Mouse (Mus musculus): ENCODE results near the gene Zfp54.
A peak's percentile ranks its signal among the peaks of the same experiment; 100 is the strongest.
"Not testable (repeated sequence)": the region's sequence is repeated elsewhere in the genome, so short reads cannot be mapped to it uniquely, and the experiment has no call there.

Gene Zfp54

DNA sequence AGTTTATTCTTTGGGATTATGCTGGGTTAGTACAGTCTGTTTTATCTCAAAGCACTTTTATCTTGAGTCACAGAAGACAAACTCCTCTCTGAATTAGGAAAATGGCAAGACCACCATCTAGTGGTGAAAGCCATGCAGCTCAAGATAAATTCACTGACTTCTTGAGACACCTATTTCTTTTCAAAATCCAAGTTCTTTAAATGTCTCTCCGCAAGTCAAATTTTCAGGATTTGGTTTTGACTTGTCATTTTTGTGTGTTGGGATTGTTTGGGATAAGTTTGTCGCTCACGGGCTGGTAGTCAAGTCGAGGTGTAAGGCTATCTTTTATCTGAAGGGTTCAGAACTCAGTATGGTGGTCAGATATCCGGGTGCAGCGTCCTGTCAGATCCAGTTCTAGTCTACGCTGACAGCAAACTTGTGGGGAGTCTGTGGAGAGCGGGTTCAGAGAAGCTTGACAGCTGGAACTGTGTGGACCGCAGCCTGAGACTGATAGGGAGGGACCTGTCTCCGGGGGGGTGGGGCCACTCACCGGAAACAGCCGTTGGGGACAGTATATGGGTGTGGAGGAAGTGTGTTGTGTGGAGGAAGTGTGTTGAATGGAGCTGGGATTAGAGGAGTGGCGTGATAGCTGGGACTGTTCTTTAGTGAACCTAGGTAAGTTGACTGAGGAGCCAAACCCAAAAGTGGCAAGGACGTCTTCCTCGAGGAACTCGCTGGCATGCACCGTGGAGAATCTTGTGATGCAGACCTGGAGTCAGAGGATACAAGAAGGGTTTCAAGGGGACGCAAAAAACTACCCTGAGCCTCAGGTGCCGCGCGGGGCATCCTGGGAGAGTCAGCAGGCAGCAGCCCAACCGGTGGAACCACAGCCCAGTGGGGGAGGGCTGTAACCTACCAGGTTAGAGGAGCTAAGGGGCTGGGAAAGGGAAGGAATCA, at the start of gene Zfp54:
TSS of gene Zfp54 (plus strand) at position 564 of the 936 bp plus-strand sequence.
- DNase-seq (ENCODE audit: inconsistent age in 2 of 2, low spot score in 1 of 2): peak; percentile 80 to 94

DNA sequence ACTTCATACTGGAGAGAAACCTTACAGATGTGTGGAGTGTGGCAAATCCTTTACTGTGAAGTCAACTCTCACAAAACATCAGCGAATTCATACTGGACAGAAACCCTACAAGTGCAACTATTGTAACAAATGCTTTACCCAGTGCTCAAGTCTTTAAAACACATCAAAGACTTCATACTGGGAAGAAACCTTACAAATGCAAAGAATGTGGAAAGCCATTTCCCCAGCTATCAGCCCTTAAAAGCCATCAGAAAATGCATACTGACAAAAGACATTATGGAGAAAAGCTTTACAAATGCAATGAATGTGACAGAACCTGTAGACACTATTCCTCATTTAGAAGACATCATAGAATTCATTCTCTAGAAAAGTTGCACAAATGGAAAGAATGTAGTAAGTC, 47.7 kb upstream of the Zfp54 start:
- DNase-seq (ENCODE audit: inconsistent age in 2 of 2, low spot score in 1 of 2): no peak

DNA sequence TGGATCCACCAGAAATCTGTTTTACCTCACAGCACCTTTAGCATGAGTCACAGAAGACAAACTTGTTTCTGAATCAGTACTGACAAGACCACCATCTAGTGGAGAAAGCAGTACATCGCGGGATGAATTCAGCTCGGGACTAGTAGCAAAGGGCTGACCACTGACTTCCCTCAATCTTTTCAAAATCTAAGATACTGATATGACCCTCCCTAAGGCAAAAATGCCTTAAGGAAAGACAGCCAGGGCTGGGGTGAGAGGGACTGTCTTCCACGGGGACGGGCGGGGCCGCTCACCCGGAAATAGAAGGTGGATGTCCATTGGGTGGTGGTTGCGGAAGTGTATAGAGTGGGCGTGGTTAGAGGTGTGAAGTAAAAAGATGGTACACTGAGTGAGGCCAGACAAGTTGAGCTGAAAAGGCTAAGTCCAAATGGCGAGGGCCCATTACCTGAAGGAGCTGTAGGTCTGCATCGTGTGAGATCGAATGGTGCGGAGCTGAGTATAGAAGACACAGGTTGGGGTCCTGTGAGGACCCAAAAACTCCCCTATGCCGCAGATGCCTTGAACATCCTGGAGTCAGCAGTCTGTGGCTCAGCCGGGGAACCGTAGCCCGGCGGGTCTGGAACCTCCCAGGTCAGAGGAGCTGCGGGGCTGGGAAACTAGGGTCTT, 39.5 kb upstream of the Zfp54 start, which contains the start of gene Zfp677:
TSS of gene Zfp677 (plus strand) at position 358 of the 666 bp plus-strand sequence.
- DNase-seq (ENCODE audit: inconsistent age in 2 of 2, low spot score in 1 of 2): peak; percentile 81 to 94

- DNase-seq (ENCODE audit: inconsistent age in 2 of 2, low spot score in 1 of 2): no peak
Measured at GRCm38 (mm10) chr17:21384057-21384411, 39.0 kb upstream of the Zfp54 start.

DNA sequence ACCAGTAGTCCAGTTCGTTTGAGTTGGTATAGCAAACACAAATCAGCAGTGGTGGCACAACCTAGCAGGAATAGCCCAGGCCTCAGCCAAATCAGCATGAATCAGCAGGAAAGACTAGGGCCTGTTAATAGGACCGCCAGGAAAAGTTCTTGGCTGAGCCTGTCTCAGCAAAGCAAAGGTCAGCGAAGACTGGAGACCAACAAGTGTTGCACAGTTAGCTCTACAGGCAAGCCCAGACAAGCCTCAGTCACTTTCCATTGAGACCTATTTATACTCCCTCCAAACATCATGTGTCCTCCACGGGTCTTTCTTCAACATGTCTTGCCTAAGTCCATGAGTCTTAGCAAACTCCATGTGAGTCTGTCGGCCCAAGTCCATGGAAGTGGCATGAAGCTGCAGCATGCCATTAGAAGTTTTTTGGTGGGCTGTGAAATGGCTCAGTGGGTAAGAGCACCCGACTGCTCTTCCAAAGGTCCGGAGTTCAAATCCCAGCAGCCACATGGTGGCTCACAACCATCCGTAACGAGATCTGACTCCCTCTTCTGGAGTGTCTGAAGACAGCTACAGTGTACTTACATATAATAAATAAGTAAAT, 15.9 kb downstream of the Zfp54 start:
- DNase-seq (ENCODE audit: inconsistent age in 2 of 2, low spot score in 1 of 2): not testable (repeated sequence)

DNA sequence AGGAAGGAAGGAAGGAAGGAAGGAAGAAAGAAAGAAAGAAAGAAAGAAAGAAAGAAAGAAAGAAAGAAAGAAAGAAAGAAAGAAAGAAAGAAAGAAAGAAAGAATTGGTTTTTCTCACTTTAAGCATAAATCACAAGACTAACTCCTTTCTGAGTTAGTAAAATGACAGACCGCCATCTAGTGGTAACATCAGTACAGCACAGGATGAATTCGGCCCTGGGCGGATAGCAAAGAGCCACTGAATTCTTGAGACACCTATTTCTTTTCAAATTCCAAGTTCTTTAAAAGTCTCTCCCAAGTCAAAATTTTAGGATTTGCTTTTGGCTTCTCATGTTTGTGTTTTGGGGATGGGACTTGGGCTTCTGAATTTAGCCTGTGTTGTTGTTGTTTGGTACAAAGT, 26.6 kb downstream of the Zfp54 start:
- DNase-seq (ENCODE audit: inconsistent age in 2 of 2, low spot score in 1 of 2): peak; percentile 71 to 94

- DNase-seq (ENCODE audit: inconsistent age in 2 of 2, low spot score in 1 of 2): peak; percentile 94 to 98
Measured at GRCm38 (mm10) chr17:21450138-21450704, 27.2 kb downstream of the Zfp54 start, which contains the start of gene Zfp51. Gene Zfp51 (plus strand): TSS chr17:21450374.

- no peak for DNase-seq (ENCODE audit: inconsistent age in 2 of 2, low spot score in 1 of 2)
Measured at GRCm38 (mm10) chr17:21463550-21463949, 40.5 kb downstream of the Zfp54 start.

DNA sequence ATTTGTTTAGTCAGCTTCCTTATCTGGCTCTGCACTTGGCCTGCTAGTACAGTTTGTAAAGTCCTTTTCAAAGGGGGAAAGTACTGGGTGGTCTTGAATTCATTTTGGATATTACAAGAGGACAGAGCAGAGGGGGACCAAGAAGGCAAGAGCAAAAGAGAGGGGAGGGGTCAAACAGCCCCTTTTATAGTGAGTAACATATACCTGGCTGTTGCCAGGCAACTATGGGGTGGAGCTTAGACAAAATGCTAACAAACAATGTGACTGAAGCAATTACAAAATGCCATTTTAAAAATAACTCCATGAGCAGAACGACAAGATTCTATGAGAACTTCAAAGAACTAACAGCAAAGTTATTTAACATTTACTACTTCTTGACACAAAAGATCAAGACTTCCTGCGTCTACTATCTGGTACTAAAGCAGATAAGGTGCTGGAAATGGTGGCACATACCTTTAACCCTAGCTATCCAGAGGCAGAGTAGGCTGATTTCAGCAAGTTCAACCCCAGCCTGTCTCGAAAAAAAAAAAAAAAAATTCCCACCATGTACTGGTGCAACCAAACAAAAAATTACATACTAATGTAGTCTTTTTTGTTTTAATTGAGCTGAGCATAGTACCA, 49.1 kb downstream of the Zfp54 start:
- no peak for DNase-seq (ENCODE audit: inconsistent age in 2 of 2, low spot score in 1 of 2)

DNA sequence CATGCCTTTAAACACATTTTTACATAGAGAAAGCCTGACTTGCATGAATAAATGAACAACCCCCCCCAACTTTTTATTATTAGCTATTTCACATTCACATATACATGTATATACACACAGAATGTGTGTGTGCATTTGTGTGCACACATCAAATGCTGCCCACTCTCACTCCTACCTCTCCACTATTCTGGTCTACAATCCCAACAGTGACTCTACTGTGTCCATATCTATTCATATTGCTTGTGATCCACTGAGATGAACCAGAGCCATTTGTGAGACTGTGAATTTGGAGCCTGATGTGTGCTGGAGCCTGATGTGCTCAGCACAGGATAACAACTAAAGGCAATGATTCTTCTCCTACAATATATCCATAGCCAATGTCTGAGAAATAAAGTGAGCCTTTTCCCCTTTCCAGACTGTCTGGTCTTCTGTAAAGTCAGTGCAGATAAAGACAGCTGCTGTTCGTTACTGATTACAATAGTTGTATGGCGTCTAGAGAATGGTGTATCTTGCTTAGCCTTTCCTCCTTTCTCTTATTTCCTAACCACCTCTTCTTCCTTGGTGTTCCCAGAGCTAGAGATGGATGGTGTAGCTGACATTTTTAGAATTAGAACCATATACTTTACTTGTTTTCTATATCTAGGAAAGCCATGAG, 49.8 kb downstream of the Zfp54 start:
- no peak for DNase-seq (ENCODE audit: inconsistent age in 2 of 2, low spot score in 1 of 2)

DNA sequence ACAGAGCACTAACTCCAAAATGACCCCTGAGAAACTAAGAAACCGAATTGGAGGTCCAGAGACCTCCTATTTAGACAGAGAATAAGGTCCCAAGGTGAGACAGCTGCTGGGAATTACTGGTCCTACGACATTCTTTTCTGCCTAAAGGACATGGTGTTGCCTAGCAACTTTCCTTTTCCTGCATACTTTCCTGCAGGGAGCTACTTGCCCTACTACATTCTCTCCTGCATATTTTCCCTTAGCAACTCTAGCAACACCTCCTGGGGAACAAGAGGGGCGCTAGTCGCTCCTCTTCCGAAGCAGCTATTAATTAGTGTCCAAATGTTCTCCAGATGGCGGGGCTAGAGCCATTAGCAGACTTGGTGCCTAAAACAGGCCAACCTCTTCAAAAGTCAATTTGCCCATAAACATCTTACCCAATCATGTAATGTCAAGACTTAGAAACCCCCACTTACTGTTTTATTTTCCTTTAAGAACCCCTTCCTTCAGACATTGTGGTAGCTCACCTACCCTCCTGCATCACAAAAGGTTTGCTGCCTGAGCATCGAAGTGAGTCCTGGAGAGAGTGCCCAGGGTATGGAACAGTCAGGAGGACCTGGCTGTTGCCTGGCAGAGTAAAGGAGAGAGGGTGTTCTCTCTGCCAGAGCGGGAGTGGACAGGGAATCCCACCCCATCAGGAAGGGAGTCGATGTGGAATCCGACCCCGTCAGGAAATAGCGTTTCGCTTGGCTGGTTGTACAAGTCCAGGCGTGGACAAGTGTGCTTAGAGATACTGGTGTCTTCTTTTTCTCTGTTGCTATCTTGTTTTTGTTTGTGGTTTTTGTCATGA, 50.5 kb downstream of the Zfp54 start:
- no peak for DNase-seq (ENCODE audit: inconsistent age in 2 of 2, low spot score in 1 of 2)

DNA sequence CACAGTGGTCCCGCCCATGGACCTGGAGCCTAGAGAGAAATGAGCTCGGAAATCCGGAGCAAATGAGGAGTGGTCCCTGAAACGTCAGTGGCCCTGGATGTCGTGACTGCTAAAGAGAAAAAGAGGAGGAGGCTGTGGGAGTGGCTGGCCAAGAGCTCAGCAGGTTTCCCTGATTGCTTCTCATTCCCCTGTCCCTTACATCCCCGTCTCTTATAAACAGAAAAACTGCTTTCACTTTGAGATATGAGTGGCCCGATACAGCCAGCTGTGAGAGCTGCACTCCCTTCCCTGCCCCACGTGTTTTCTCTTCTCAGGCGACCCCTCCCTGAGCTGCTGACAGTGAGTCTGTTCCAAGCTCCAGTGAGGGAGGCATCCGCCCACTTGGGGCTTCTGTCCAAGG, 51.7 kb downstream of the Zfp54 start:
- DNase-seq (ENCODE audit: inconsistent age in 2 of 2, low spot score in 1 of 2): peak in 1 of 2 experiments; percentile 46

- not testable (repeated sequence) for DNase-seq (ENCODE audit: inconsistent age in 2 of 2, low spot score in 1 of 2)
Measured at GRCm38 (mm10) chr17:21475290-21475689, 52.3 kb downstream of the Zfp54 start.

DNA sequence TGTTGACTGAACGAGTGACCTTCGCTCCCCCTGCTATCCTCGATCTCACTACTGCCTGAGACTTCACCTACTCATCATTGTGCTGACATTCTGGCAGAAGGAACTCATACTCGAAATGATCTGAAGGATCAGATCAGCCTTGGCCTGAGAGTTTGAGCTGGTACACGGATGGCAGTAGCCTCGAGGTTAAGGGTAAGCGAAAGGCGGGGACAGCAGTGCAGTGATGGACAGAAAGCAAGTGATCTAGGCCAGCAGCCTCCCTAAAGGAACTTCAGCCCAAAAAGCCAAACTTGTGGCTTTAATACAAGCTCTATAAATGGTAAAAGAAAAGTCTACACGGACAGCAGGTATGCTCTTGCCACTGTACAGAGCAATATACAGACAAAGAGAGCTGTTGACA, 53.3 kb downstream of the Zfp54 start:
- DNase-seq (ENCODE audit: inconsistent age in 2 of 2, low spot score in 1 of 2): peak; percentile 36 to 81

DNA sequence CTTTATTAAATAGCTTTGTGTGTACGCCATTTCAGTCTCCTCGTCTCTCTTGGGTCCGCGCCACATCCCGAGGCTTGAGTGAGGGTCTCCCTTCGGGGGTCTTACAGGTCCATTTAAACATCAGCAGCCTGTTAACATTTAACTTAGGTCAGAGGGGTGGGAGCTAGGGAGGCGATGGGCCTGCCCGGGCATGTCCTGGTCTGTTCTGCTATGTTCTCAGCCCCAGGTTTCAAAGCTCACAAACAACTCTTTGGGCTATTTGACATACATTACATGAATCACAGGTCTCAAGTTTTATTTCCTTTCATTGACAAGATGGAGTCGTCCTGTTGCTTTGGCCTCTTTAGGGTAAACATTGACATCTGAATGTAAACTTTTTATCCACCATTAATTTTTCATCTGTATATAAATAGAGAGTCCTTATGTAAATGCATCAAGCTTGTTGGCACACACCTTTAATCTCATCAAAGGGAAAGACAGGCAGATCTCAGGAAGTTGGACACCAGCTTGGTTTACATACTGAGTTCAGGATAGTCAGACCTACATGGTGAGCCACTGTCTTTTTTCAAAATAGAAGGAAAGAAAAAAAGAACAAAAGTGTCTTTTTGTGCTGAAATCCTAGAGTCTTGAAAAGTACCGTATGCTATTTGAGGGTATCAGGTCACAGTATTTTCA, 55.2 kb downstream of the Zfp54 start:
- not testable (repeated sequence) for DNase-seq (ENCODE audit: inconsistent age in 2 of 2, low spot score in 1 of 2)
